Mouse (Mus musculus) embryonic facial prominence, embryonic 15.5 days (tissue): ENCODE data around the gene Gm1043. TPM values are rescaled to one million over a fixed set of nuclear protein-coding genes. Genes with fewer than 3 reads are reported as not detected.
A peak's percentile ranks its signal among the peaks of the same experiment; 100 is the strongest.

Experiments
- ATAC-seq: fragments of 200-750 bp; cut with Nextera tagmentation; 2 replicates; pipeline ENCODE4 v1.8.0; 2017; ENCODE audit warnings: low read depth, moderate TSS enrichment; ENCODE audit not compliant: insufficient number of reproducible peaks, low FRiP score, low TSS enrichment
- H3K27ac ChIP-seq: fragments of 300-500 bp; sonication (generic); replicated peaks from 2 replicates; pipeline ENCODE4 v1.5.1; 2015; ENCODE audit warnings: mild to moderate bottlenecking, inconsistent platforms
- H3K27me3 ChIP-seq: fragments of 300-500 bp; sonication (generic); 2 replicates; pipeline ENCODE4 v1.6.1; 2015; ENCODE audit warnings: inconsistent platforms
- H3K36me3 ChIP-seq: fragments of 300-500 bp; sonication (generic); 2 replicates; pipeline ENCODE4 v1.6.1; 2015; ENCODE audit warnings: mild to moderate bottlenecking, inconsistent platforms
- H3K4me1 ChIP-seq: fragments of 300-500 bp; sonication (generic); 2 replicates; pipeline ENCODE4 v1.6.1; 2015; ENCODE audit warnings: inconsistent platforms
- H3K4me2 ChIP-seq: fragments of 300-500 bp; sonication (generic); replicated peaks from 2 replicates; pipeline ENCODE4 v1.6.1; 2015; ENCODE audit warnings: mild to moderate bottlenecking, inconsistent platforms
- H3K4me3 ChIP-seq: fragments of 300-500 bp; sonication (generic); replicated peaks from 2 replicates; pipeline ENCODE4 v1.5.1; 2015; ENCODE audit warnings: mild to moderate bottlenecking, inconsistent platforms
- H3K9ac ChIP-seq: fragments of 300-500 bp; sonication (generic); 2 replicates; pipeline ENCODE4 v1.6.1; 2015; ENCODE audit warnings: inconsistent platforms
- H3K9me3 ChIP-seq: fragments of 300-500 bp; sonication (generic); replicated peaks from 2 replicates; pipeline ENCODE4 v1.6.1; 2016; ENCODE audit warnings: inconsistent platforms
- WGBS: fragments of 180-500 bp; shearing (Covaris S2); methylation state at CpG from one replicate; pipeline ENCODE4 v1.1.7; 2015; 5-methylcytosine and 5-hydroxymethylcytosine counted together
- polyA plus RNA-seq: library from polyadenylated mRNA; unstranded; fragments of >200 nt; fragmentation: Nextera tagmentation; extraction: Ambion mirVana; gene quantifications from 2 replicates; pipeline ENCODE4 v1.2.1, GENCODE M21; 2015

Gene Gm1043
- polyA plus RNA-seq, 1 experiment from 2014 or later = 0.03 TPM

DNA sequence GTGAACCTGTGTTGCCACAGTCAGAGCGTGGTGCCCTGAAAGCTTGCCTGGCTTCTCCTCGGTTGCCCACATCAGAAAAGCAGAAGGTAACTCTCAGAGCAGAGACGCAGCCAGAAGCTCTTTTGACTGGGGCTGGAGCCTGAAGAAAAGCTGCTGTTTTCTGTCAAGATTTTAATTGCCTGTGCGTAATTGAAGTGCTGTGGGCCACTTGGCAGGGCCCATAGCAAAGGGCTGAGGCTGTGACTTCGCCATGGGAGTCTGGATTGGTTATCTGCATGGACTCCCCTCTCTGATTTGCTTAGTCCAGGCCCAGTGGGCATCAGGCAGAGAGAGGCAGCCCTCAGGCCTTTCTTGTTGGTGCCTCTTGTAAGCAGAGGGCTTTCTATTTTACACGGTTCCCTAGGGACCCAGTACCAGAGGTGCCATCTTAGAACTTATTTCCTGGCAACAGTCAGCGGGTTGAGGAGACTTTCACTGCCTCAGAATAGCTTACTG is 36.1 kb downstream of the Gm1043 start:
- no peaks in the 10 kb centered on the region for H3K4me1 ChIP-seq
- no peaks in the 10 kb centered on the region for H3K36me3 ChIP-seq
- no peak overlapping the region for H3K9ac ChIP-seq
- ATAC-seq = no peak
- H3K27me3 ChIP-seq = no peaks in the 10 kb centered on the region
- WGBS = 74% methylated on average over 7 of the region's 7 CpGs
- no peak overlapping the region for H3K27ac ChIP-seq
- no peak overlapping the region for H3K4me2 ChIP-seq
- H3K4me3 ChIP-seq = no peak overlapping the region
- no peaks in the 10 kb centered on the region for H3K9me3 ChIP-seq

DNA sequence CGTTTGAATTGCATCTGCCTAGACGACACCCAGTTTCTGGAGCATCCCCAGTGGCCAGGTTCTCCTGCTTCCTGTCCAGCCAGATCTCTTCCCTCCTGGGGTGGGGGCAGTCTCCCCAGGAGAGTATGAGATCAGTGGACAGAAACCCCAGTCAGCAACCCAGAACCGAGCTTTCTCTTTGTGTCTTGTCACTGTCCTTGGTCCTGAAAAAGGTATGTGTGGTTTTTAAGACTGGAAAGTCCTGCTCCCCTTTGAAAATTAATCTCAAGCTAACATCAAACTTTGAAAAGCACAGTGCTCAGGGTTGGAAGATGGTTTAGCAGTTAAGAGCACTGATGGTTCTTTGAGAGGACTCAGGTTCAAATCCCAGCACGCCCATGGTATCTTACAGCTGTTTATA is 46.7 kb downstream of the Gm1043 start:
- Histone ChIP-seq H3K9me3 (no peaks in the 10 kb centered on the region), H3K4me1 (no peaks in the 10 kb centered on the region), H3K36me3 (no peaks in the 10 kb centered on the region), H3K4me3 (no peak overlapping the region), H3K9ac (no peak overlapping the region), H3K4me2 (no peak overlapping the region), H3K27ac (no peak overlapping the region), H3K27me3 (no peaks in the 10 kb centered on the region)
- no peak for ATAC-seq
- 48% methylated on average over 4 of the region's 4 CpGs for WGBS

DNA sequence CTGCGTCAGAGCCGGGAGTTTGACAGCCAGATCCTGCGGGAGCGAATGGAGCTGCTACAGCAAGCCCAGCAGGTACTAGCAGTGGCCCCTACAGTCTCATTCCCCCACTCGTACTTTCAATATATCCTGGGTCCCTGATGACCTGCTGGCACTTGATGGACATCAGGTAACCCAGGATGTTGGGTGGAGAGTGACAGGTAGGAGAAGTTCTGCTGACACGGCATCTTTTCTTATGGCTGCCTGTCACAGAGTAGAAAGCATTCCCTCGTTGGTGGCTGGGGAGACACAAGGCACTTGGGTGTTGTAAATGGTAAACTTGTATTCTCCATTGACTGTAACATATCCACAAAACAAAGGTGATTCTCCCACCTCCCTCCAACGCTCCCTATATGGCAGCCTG is 56.6 kb downstream of the Gm1043 start:
- Histone ChIP-seq H3K4me1 (no peaks in the 10 kb centered on the region), H3K9ac (no peak overlapping the region), H3K4me2 (no peak overlapping the region), H3K4me3 (no peak overlapping the region), H3K36me3 (no peaks in the 10 kb centered on the region), H3K9me3 (no peaks in the 10 kb centered on the region), H3K27ac (no peak overlapping the region), H3K27me3 (no peaks in the 10 kb centered on the region; the same call in 1 of the 2 replicates)
- no peak for ATAC-seq
- 79% methylated on average over 8 of the region's 8 CpGs for WGBS

DNA sequence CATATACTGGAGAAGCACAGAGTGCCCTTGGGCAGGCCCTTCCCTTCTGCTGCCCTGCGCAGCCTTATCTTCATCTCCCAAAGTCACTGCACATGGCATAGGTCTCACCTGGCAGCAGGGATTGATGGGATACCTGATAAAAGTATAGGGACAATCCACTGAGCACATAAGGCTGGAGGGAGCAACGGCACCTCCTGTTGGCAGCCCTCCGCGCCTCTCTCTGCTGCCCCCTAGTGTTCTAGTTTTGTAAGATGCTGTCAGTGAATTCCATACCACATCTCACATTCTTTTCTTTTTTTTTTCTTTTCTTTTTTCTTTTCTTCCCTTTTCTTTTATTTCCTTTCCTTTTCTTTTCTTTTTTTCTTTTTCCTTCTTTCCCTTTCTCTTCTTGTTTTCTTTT is 62.4 kb downstream of the Gm1043 start:
- Histone ChIP-seq H3K4me2 (no peak overlapping the region), H3K36me3 (no peaks in the 10 kb centered on the region), H3K9ac (no peak overlapping the region), H3K4me1 (no peaks in the 10 kb centered on the region), H3K27me3 (no peaks in the 10 kb centered on the region), H3K9me3 (no peaks in the 10 kb centered on the region), H3K27ac (no peak overlapping the region), H3K4me3 (no peak overlapping the region)
- ATAC-seq = no peak
- 9% methylated on average over 4 of the region's 4 CpGs for WGBS

DNA sequence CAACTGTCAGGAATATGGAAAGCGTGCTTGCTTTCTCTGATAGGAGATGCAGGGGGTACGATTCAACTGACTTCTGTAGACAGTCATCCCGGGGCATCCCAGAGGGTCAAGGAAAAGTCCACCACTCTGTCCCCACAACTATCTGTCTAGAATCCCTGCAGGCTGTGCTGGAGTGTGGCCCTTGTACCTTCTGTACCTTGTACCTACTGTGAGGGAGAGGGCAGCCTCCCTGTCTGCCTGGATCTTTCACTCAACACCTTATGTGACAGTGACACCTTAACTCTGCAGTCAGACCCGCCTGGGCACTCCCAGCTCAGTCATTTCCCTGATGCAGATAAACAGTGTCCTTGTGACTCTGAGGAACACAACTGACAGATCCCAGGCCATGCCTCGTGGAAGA is 65.5 kb downstream of the Gm1043 start:
- Histone ChIP-seq H3K36me3 (no peaks in the 10 kb centered on the region), H3K9ac (no peak overlapping the region)
- WGBS = 62% methylated on average over 5 of the region's 5 CpGs

DNA sequence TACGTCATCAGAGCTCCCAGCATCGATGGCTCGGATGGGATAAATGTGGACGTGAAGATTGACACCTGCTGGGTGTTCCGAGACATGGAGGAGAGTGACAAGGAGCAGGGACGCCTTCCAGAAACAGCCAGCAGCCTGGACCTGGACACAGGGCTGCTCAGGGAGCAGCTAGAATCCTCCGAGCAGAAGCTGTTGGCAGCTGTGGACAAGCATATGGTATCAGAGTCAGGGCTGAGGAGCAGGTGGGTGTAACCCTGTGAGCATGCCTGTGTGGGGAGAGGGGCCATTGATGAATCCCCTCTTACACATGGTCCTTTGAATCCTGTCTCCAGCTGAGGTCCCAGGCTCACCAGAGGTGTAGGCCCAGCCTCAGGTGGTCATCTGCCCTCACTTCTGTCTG is 69.3 kb downstream of the Gm1043 start:
- H3K9me3 ChIP-seq = no peaks in the 10 kb centered on the region
- WGBS = 78% methylated on average over 7 of the region's 7 CpGs
- H3K27ac ChIP-seq = no peak overlapping the region
- no peak overlapping the region for H3K4me3 ChIP-seq
- no peak overlapping the region for H3K4me2 ChIP-seq
- no peak overlapping the region for H3K9ac ChIP-seq
- peaks cover 14% of the 10 kb centered on the region for H3K27me3 ChIP-seq
- no peaks in the 10 kb centered on the region for H3K36me3 ChIP-seq
- ATAC-seq = no peak
- no peaks in the 10 kb centered on the region for H3K4me1 ChIP-seq

More for the DNA sequence above, 65.5 kb downstream of the Gm1043 start:
- Histone ChIP-seq H3K4me3 (no peak overlapping the region), H3K27me3 (no peaks in the 10 kb centered on the region), H3K4me2 (no peak overlapping the region), H3K27ac (no peak overlapping the region), H3K9me3 (no peaks in the 10 kb centered on the region), H3K4me1 (no peaks in the 10 kb centered on the region)
- no peak for ATAC-seq

DNA sequence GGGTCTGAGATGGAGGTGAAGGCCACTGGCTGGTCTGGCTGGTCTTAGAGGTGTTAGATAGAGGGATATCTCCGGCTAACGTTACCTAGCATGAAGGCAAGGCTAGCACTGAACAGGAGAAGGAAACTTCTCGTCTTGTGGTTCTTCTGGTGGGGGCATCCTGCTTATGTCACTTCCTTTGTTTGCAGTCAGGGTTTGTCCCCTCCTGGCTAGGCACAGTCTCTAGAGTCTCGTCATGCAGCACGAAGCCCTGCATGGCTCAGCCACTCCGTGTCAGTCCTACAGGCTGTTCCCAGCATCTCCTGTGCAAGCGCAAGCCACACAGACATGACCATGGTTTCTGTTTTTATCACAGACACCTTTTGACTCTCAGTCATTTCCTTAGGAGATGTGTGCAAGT is 73.2 kb downstream of the Gm1043 start:
- Histone ChIP-seq H3K9ac (no peak overlapping the region), H3K27me3 (peaks cover 53% of the 10 kb centered on the region), H3K27ac (no peak overlapping the region), H3K4me2 (no peak overlapping the region), H3K9me3 (no peaks in the 10 kb centered on the region), H3K36me3 (no peaks in the 10 kb centered on the region), H3K4me3 (no peak overlapping the region), H3K4me1 (peaks cover 8% of the 10 kb centered on the region)
- no peak for ATAC-seq
- WGBS = 76% methylated on average over 7 of the region's 7 CpGs

DNA sequence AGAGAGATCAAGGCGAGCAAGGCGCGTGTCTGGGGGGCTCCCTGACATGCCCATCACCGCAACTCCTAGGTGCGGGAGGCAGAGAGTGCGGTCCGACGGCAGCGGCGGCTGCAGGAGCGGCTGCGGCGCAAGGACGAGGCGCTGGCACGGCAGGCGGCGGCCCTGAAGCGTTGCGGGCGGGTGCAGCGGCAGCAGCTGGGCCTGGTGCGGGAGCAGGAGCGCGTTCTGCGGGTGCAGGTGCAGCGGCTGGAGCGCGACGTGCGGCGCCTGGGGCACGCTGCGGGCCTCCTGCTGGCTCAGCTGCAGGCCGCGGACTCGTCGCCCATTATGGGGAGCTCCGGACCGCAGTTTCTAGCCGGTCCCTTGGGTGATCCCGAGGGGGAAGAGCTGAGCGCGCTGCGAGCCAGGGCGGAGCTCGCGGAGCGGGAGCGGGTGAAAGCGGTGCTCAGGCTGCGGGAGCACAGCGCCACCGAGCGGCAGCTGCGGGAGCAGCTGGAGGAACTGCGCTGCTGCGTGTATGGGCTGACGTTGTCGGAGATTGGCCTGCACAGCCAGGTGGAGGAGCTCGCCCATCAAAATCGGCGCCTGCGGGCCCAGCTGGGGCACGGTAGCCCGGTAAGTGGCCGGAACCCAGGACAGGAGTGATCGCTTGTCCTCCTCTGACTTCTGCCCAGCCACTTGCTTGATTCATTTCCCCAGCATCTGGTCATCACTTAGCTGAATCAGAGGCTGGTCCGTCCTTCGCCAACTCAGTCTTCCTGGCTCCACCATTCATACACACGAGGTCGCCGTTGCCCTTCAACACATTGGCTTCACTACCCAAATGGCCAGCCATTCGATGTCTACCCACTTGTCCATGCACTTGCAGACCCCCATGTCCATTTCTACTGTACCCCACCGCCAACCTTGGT is 78.0 kb downstream of the Gm1043 start:
- Histone ChIP-seq H3K4me1 (peaks cover 8% of the 10 kb centered on the region), H3K9me3 (no peaks in the 10 kb centered on the region), H3K4me2 (peak overlapping the region; percentile 44), H3K4me3 (peak overlapping the region; percentile 32), H3K27ac (no peak overlapping the region), H3K27me3 (peaks cover 79% of the 10 kb centered on the region), H3K9ac (no peak overlapping the region), H3K36me3 (no peaks in the 10 kb centered on the region)
- ATAC-seq = no peak; the same call in 1 of the 2 replicates
- whole genome bisulfite sequencing = 7% methylated on average over 75 of the region's 75 CpGs

DNA sequence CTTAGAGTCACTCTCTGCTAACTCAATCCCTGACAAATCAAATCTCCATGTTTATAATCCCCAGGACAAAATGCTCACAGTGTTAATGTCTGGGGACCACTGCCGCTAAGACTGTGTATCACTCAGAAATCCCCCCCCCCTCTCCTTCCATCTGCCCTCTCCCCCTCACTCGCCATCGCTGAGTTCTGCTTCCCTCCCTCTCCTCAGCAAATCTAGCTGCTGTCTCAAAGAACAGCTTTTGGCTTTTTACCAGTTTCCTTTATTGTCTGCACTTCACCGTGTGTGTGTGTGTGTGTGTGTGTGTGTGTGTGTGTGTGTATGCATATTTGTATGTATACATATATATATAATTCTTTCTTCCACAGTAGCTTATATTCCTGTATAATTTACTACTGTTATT is 91.3 kb downstream of the Gm1043 start:
- no peak overlapping the region for H3K9ac ChIP-seq
- H3K9me3 ChIP-seq = no peaks in the 10 kb centered on the region
- H3K27ac ChIP-seq = no peak overlapping the region
- H3K4me2 ChIP-seq = no peak overlapping the region
- H3K4me3 ChIP-seq = no peak overlapping the region
- H3K36me3 ChIP-seq = no peaks in the 10 kb centered on the region
- no peaks in the 10 kb centered on the region for H3K4me1 ChIP-seq
- WGBS = 38% methylated on average over 4 of the region's 4 CpGs
- no peak for ATAC-seq
- peaks cover 4% of the 10 kb centered on the region; the same call in 1 of the 2 replicates for H3K27me3 ChIP-seq

DNA sequence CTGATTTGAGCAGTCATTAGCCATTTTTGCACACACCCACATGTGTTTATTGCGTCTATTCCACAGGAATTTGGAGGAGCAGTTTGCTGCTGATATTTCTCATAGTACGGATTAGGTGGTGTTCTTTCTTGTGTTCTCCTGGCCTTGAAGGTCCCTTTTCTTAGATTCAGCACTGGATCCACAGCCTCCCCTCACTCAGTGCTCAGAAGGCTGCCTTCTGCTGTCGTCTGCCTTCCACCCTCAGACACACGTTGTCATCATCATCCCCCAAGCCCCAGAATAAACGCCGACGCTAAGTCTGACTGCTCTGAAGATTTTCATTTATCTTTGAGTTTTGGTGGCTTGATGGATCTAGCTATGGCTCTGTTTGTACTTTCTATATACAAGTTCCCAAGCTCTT is 91.9 kb downstream of the Gm1043 start:
- 64% methylated on average over 7 of the region's 7 CpGs for WGBS
- H3K9me3 ChIP-seq = no peaks in the 10 kb centered on the region
- no peak overlapping the region for H3K9ac ChIP-seq
- H3K36me3 ChIP-seq = no peaks in the 10 kb centered on the region
- 0 out of 2 replicates have a peak, but pooled peaks cover 4% of the 10 kb centered on the region for H3K27me3 ChIP-seq
- no peak overlapping the region for H3K4me3 ChIP-seq
- ATAC-seq = no peak
- H3K4me1 ChIP-seq = no peaks in the 10 kb centered on the region
- no peak overlapping the region for H3K27ac ChIP-seq
- H3K4me2 ChIP-seq = no peak overlapping the region

DNA sequence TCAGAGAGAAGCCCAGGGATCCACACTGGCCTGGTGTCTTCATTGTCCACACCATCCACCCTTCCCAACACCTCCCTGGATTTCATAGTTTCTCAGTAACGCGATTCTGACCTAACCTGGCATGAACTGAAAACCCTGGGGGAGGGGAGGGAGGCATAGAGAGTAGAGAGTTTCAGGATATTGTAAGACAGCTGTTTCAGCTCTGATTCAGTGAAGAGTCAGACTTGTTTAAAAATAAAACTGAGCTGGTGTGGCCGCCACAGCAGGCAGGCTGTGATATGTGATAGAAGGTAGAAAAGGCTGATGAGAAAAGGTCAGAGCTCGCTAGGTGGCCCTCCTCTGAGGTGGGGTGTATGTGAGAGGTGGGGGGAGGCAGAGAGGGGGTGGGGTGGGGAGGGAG is 93.6 kb downstream of the Gm1043 start:
- no peaks in the 10 kb centered on the region for H3K9me3 ChIP-seq
- no peak overlapping the region for H3K9ac ChIP-seq
- no peaks in the 10 kb centered on the region for H3K4me1 ChIP-seq
- H3K4me3 ChIP-seq = no peak overlapping the region
- no peak for ATAC-seq
- H3K27me3 ChIP-seq = 0 out of 2 replicates have a peak, but pooled peaks cover 4% of the 10 kb centered on the region
- H3K36me3 ChIP-seq = no peaks in the 10 kb centered on the region
- no peak overlapping the region for H3K27ac ChIP-seq
- H3K4me2 ChIP-seq = no peak overlapping the region
- WGBS = 66% methylated on average over 4 of the region's 4 CpGs

DNA sequence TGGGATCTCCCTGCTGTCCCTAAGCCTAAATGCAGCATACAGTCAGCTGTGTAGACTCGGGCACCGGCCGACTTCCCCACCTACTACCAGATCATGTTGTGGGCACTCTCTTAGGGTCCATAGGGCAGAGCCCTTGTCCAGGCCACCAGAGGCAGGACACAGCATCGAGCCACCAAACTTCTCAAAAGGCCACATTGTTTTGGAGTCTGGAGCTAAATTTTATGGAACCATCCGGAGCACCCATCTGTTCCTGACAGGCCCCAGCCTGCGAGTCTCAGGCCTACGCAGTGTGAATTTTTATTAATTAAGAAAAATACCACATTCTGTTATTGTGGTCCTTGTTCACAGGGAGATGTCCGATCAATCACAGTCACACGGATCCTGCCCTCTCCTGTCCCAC is 94.7 kb downstream of the Gm1043 start:
- Histone ChIP-seq H3K27ac (no peak overlapping the region), H3K9ac (no peak overlapping the region), H3K36me3 (no peaks in the 10 kb centered on the region), H3K4me3 (no peak overlapping the region), H3K9me3 (no peaks in the 10 kb centered on the region), H3K27me3 (no peaks in the 10 kb centered on the region), H3K4me2 (no peak overlapping the region), H3K4me1 (no peaks in the 10 kb centered on the region)
- ATAC-seq = no peak
- WGBS = 90% methylated on average over 9 of the region's 9 CpGs
